Mouse (Mus musculus) cortical plate, adult 2 months (tissue): ENCODE results near the gene Rtkn2.

Experiments
- CTCF ChIP-seq: fragments of 200-500 bp; IDR thresholded peaks from 2 replicates; pipeline ENCODE4 v1.5.1; 2011; ENCODE audit warnings: mild to moderate bottlenecking, control low read depth, low read length; ENCODE audit not compliant: insufficient read depth; ENCODE audit errors: extremely low read depth
- POLR2A ChIP-seq: fragments of 200-500 bp; IDR thresholded peaks from 2 replicates; pipeline ENCODE4 v1.6.1; 2011; ENCODE audit warnings: mild to moderate bottlenecking, low read length, control low read depth; ENCODE audit not compliant: insufficient read depth; ENCODE audit errors: extremely low read depth

GRCm38 (mm10) chr10:68009301-68009700 lies 29.9 kb downstream of the Rtkn2 start:
- no peak for TF ChIP-seq CTCF
- TF ChIP-seq POLR2A = no peak
